Mouse (Mus musculus): ENCODE results near the gene Sypl2. TPM values are rescaled to one million over a fixed set of nuclear protein-coding genes. Genes with fewer than 3 reads are reported as not detected.
"Not testable (repeated sequence)": the region's sequence is repeated elsewhere in the genome, so short reads cannot be mapped to it uniquely, and the experiment has no call there.

Gene Sypl2
- 6.8 and 11.4 TPM in 2 replicates for polyA plus RNA-seq (2014; fragmentation: Nextera tagmentation; extraction: Ambion mirVana)

DNA sequence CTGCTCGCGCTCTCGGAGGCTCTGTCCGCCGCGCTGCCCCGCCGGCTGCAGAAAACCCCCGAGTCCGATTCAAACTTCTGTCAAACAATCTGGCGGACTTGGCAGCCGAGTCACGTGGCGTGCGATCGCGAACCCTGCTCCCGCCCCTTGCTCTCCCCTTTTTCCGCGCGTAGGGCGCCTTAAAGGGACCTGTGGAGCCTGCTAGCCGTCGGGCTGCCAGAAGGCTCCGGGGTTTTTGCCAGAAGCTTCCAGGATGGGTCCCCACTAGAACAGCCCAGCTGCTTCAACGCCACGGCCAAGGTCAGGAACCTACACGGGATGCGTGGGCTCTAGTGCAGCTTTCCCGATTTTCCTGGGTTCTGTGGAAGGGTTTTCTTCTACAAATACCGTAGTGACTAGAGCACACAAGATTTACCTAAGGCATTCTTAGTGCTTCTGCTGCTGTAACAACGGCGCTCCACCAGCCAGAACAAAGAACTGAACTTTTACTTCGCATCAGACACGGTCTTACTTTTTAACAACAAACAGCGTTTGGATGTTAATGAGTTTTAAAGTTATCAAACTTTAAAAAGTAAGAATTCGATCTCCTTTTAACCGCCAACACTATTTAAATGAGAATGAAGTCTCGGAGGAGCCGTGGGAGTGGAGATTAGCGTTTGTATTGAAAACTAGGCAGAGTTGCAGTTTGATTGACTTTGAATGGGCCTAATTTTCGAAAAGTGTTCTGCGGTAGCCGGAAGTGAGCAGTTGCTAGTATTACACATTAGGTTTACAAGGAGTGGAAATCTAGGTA is at the start of gene Sypl2:
Gene Sypl2 (minus strand): TSS at position 91 of the 793 bp plus-strand sequence.
- peaks cover 9% of the 10 kb centered on the region; the same call in 1 of the 2 replicates for H3K4me1 ChIP-seq (ENCODE audit: control insufficient read depth, insufficient read depth, low read length)
- peaks cover 48% of the 10 kb centered on the region for H3K27me3 ChIP-seq (replicated peaks; ENCODE audit: control insufficient read depth, insufficient read depth, low read length)
- ATAC-seq (ENCODE audit: low read depth) (peak; percentile 53), DNase-seq (ENCODE audit: low spot score) (peak; percentile 75)
- no peaks in the 10 kb centered on the region for H3K36me3 ChIP-seq (ENCODE audit: control insufficient read depth, insufficient read depth, low read length)
- H3K4me2 ChIP-seq (ENCODE audit: low read depth, low read length): peak within 1 kb of the TSS; percentile 88
- peak within 1 kb of the TSS; percentile 51 for H3K4me3 ChIP-seq (ENCODE audit: low read depth, low read length)
- H3K9ac ChIP-seq (ENCODE audit: low read depth, low read length): peak within 1 kb of the TSS; percentile 60
- no peaks in the 10 kb centered on the region for H3K9me3 ChIP-seq (ENCODE audit: control insufficient read depth, low read length)
- H3K27ac ChIP-seq (replicated peaks; ENCODE audit: low read depth, low read length): no peak within 1 kb of the TSS; the same call in 1 of the 2 replicates
- WGBS: 8% methylated on average over 21 of the region's 44 CpGs

- Histone ChIP-seq H3K36me3 (ENCODE audit: control insufficient read depth, insufficient read depth, low read length) (peaks cover 21% of the 10 kb centered on the region), H3K4me2 (ENCODE audit: low read depth, low read length) (no peak overlapping the region), H3K9ac (ENCODE audit: low read depth, low read length) (no peak overlapping the region), H3K9me3 (ENCODE audit: control insufficient read depth, low read length) (no peaks in the 10 kb centered on the region), H3K4me3 (ENCODE audit: low read depth, low read length) (no peak overlapping the region), H3K4me1 (ENCODE audit: control insufficient read depth, insufficient read depth, low read length) (peaks cover 10% of the 10 kb centered on the region), H3K27me3 (replicated peaks; ENCODE audit: control insufficient read depth, insufficient read depth, low read length) (no peaks in the 10 kb centered on the region), H3K27ac (replicated peaks; ENCODE audit: low read depth, low read length) (no peak overlapping the region)
- WGBS: 78% methylated on average over 3 of the region's 3 CpGs
- DNase-seq (ENCODE audit: low spot score) (no peak), ATAC-seq (ENCODE audit: low read depth) (no peak)
Observed at GRCm38 (mm10) chr3:108259319-108259718, 32.9 kb upstream of the Sypl2 start.

DNA sequence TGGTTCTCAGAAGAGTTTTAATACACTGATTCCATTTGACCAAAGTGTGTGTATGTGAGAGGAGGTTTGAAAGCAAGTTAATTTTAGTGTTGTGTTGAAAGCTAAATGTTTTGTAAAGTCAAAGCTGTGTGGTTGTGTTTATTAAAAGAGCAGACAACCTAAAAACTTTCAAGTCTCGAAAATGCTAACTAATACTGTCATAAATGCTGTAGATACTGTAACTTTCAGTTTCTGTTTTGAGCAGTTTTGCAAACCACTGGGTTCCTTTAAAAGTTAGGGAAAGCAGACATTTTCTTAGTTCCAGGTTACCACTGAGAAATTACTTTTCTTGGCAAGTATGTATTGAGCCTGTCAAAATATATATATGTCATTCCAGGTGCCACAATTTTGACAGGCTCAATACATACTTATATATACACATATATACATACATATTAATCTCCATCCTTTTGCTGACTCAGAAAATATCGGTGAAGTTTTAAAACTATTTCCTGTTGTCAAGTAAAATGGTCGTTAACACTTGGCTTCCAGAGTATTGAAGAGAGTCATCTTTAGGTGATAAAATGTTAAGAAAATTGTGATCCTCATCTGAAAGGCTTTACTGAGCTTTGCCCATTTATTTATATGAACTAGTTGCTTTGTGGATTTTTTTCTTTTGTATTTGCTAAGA is 31.5 kb upstream of the Sypl2 start:
- ATAC-seq (ENCODE audit: low read depth): no peak
- H3K4me3 ChIP-seq (ENCODE audit: low read depth, low read length): peak overlapping the region; percentile 98
- H3K36me3 ChIP-seq (ENCODE audit: control insufficient read depth, insufficient read depth, low read length): peaks cover 11% of the 10 kb centered on the region
- peak overlapping the region; percentile 88 for H3K4me2 ChIP-seq (ENCODE audit: low read depth, low read length)
- no peak for DNase-seq (ENCODE audit: low spot score)
- H3K4me1 ChIP-seq (ENCODE audit: control insufficient read depth, insufficient read depth, low read length): peaks cover 10% of the 10 kb centered on the region
- H3K9me3 ChIP-seq (ENCODE audit: control insufficient read depth, low read length): no peaks in the 10 kb centered on the region
- H3K27ac ChIP-seq (replicated peaks; ENCODE audit: low read depth, low read length): no peak overlapping the region
- H3K27me3 ChIP-seq (replicated peaks; ENCODE audit: control insufficient read depth, insufficient read depth, low read length): no peaks in the 10 kb centered on the region
- 72% methylated on average over 3 of the region's 3 CpGs for WGBS
- H3K9ac ChIP-seq (ENCODE audit: low read depth, low read length): peak overlapping the region; percentile 95

DNA sequence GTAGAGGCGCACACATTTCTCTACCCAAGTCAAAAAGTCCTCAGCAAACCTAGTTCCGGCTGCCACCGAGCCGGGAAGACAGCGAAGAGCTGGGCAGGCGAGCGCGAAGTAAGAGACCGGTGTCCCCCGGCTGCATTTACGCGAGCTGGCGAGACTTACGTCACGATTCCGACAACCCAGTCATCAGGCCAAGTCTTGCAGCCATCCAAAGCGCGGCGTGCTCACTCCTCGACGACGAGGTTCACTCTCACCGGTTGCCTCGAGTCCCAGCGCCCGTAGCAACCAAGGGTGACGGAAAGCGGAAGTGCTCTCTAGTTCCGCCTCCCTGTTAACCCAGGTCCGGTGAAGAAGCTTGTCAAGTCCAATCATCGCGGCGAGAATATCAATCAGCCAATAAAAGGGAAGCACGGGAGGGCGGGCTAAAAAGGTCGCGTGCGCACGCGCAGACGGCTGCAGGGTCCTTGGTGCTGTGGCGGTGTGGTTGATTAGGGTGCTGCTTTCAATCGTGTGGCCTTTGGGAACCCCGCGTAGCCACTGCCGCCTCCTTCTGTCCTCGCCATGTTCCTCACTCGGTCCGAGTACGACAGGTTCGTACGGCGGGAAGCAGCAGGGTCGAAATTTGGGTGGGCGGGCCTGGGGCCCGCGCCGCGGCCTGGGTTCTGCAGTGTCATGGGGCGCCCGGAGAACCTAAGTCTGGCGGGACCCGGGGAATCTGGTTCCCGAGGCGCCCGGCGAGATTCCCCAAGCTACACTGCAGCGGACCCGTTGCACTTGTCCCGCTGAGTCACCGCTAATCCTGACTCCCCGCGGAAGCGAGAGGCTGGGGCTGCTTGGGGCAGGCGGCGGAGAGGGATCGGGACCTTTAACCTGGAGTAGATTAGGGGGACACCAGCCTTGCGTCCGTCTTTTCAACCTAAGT is 30.5 kb upstream of the Sypl2 start, which contains the start of gene Psma5:
Gene Psma5 (plus strand): TSS at position 208 of the 919 bp plus-strand sequence.
- Histone ChIP-seq H3K9me3 (ENCODE audit: control insufficient read depth, low read length) (no peaks in the 10 kb centered on the region), H3K27ac (replicated peaks; ENCODE audit: low read depth, low read length) (peak within 1 kb of the TSS; percentile 44; the same call in 1 of the 2 replicates), H3K9ac (ENCODE audit: low read depth, low read length) (peak within 1 kb of the TSS; percentile 95), H3K36me3 (ENCODE audit: control insufficient read depth, insufficient read depth, low read length) (peaks cover 4% of the 10 kb centered on the region), H3K27me3 (replicated peaks; ENCODE audit: control insufficient read depth, insufficient read depth, low read length) (no peaks in the 10 kb centered on the region), H3K4me2 (ENCODE audit: low read depth, low read length) (peak within 1 kb of the TSS; percentile 88), H3K4me1 (ENCODE audit: control insufficient read depth, insufficient read depth, low read length) (peaks cover 10% of the 10 kb centered on the region), H3K4me3 (ENCODE audit: low read depth, low read length) (peak within 1 kb of the TSS; percentile 98)
- WGBS: under 1% methylated on average over 67 of the region's 79 CpGs
- ATAC-seq (ENCODE audit: low read depth) (peak; percentile 100), DNase-seq (ENCODE audit: low spot score) (peak; percentile 99)

GRCm38 (mm10) chr3:108246857-108247256 is 20.4 kb upstream of the Sypl2 start:
- H3K4me3 ChIP-seq (ENCODE audit: low read depth, low read length): no peak overlapping the region
- no peak overlapping the region for H3K4me2 ChIP-seq (ENCODE audit: low read depth, low read length)
- no peaks in the 10 kb centered on the region for H3K27me3 ChIP-seq (replicated peaks; ENCODE audit: control insufficient read depth, insufficient read depth, low read length)
- H3K27ac ChIP-seq (replicated peaks; ENCODE audit: low read depth, low read length): no peak overlapping the region
- DNase-seq (ENCODE audit: low spot score) (no peak), ATAC-seq (ENCODE audit: low read depth) (no peak)
- H3K36me3 ChIP-seq (ENCODE audit: control insufficient read depth, insufficient read depth, low read length): no peaks in the 10 kb centered on the region
- H3K9me3 ChIP-seq (ENCODE audit: control insufficient read depth, low read length): no peaks in the 10 kb centered on the region
- WGBS: 88% methylated on average over 2 of the region's 2 CpGs
- no peak overlapping the region for H3K9ac ChIP-seq (ENCODE audit: low read depth, low read length)
- H3K4me1 ChIP-seq (ENCODE audit: control insufficient read depth, insufficient read depth, low read length): no peaks in the 10 kb centered on the region

- no peaks in the 10 kb centered on the region for H3K4me1 ChIP-seq (ENCODE audit: control insufficient read depth, insufficient read depth, low read length)
- H3K4me2 ChIP-seq (ENCODE audit: low read depth, low read length): no peak overlapping the region
- H3K27ac ChIP-seq (replicated peaks; ENCODE audit: low read depth, low read length): no peak overlapping the region
- H3K36me3 ChIP-seq (ENCODE audit: control insufficient read depth, insufficient read depth, low read length): no peaks in the 10 kb centered on the region
- ATAC-seq (ENCODE audit: low read depth): no peak
- H3K4me3 ChIP-seq (ENCODE audit: low read depth, low read length): no peak overlapping the region
- no peak for DNase-seq (ENCODE audit: low spot score)
- H3K27me3 ChIP-seq (replicated peaks; ENCODE audit: control insufficient read depth, insufficient read depth, low read length): no peaks in the 10 kb centered on the region
- no peaks in the 10 kb centered on the region for H3K9me3 ChIP-seq (ENCODE audit: control insufficient read depth, low read length)
- WGBS: 92% methylated on average over 3 of the region's 3 CpGs
- H3K9ac ChIP-seq (ENCODE audit: low read depth, low read length): no peak overlapping the region
Observed at GRCm38 (mm10) chr3:108241243-108241839, 14.9 kb upstream of the Sypl2 start.

GRCm38 (mm10) chr3:108237474-108238102 is 11.1 kb upstream of the Sypl2 start:
- not testable (repeated sequence) for H3K27ac ChIP-seq (replicated peaks; ENCODE audit: low read depth, low read length); H3K4me2 ChIP-seq (ENCODE audit: low read depth, low read length); H3K4me3 ChIP-seq (ENCODE audit: low read depth, low read length); DNase-seq (ENCODE audit: low spot score); H3K4me1 ChIP-seq (ENCODE audit: control insufficient read depth, insufficient read depth, low read length); H3K9me3 ChIP-seq (ENCODE audit: control insufficient read depth, low read length); ATAC-seq (ENCODE audit: low read depth); H3K9ac ChIP-seq (ENCODE audit: low read depth, low read length); H3K27me3 ChIP-seq (replicated peaks; ENCODE audit: control insufficient read depth, insufficient read depth, low read length); H3K36me3 ChIP-seq (ENCODE audit: control insufficient read depth, insufficient read depth, low read length)
- WGBS: 91% methylated on average over 4 of the region's 4 CpGs

All from embryonic facial prominence, embryonic 14.5 days (tissue).